Mouse (Mus musculus) CH12.LX (cell line): ENCODE measurements around the gene Gm44790. TPM values are rescaled to one million over a fixed set of nuclear protein-coding genes. Genes with fewer than 3 reads are reported as not detected.

Experiments
- DNase-seq: peaks from one replicate; pipeline ENCODE4 v3.0.0-alpha.2; 2013; ENCODE audit errors: extremely low read depth
- H3K27ac ChIP-seq: 2 replicates; pipeline ENCODE4 v1.5.1; 2012; ENCODE audit warnings: low read depth, mild to moderate bottlenecking, control low read depth, moderate library complexity; ENCODE audit not compliant: insufficient read depth
- H3K27me3 ChIP-seq: replicated peaks from 2 replicates; pipeline ENCODE3; 2012; ENCODE audit warnings: inconsistent platforms
- H3K36me3 ChIP-seq, 2 experiments: replicated peaks in 1 of 2; 2 replicates each; pipeline versions ENCODE3 to v1.6.1; 2012; ENCODE audit warnings: inconsistent platforms in 1 of 2, low read length in 1 of 2, mild to moderate bottlenecking in 1 of 2, mixed read lengths in 1 of 2, moderate library complexity in 1 of 2; ENCODE audit not compliant: control insufficient read depth in 1 of 2, insufficient read depth in 1 of 2
- H3K4me1 ChIP-seq, 2 experiments: 2 replicates each; pipeline ENCODE4 v1.6.1; 2012; ENCODE audit warnings: inconsistent platforms in 1 of 2, moderate library complexity in 1 of 2; ENCODE audit not compliant: insufficient read depth in 2 of 2, control insufficient read depth in 1 of 2
- H3K4me2 ChIP-seq: 2 replicates; pipeline ENCODE4 v1.6.1; 2012; ENCODE audit warnings: low read depth, mild to moderate bottlenecking, control low read depth; ENCODE audit not compliant: poor library complexity, insufficient read depth, severe bottlenecking
- H3K4me3 ChIP-seq, 3 experiments: fragments of 150-350 bp in 1 of 3; sonication (generic) in 1 of 3; replicated peaks in 1 of 3; 2 replicates each; pipeline versions ENCODE3 to v1.5.1; 2011 to 2012; ENCODE audit warnings: low read depth in 2 of 3, low read length in 2 of 3, mild to moderate bottlenecking in 2 of 3, moderate library complexity in 2 of 3, control low read depth in 1 of 3, improper control_type of control experiment in 1 of 3, inconsistent platforms in 1 of 3, mixed read lengths in 1 of 3; ENCODE audit not compliant: poor library complexity in 1 of 3
- H3K79me2 ChIP-seq: replicated peaks from 2 replicates; pipeline ENCODE4 v1.6.1; 2012; ENCODE audit warnings: mild to moderate bottlenecking, moderate library complexity; ENCODE audit not compliant: control insufficient read depth, poor library complexity, insufficient read depth, severe bottlenecking; ENCODE audit errors: extremely low read depth
- H3K9ac ChIP-seq: 2 replicates; pipeline ENCODE4 v1.6.1; 2012; ENCODE audit warnings: low read depth, mild to moderate bottlenecking, control low read depth, moderate library complexity; ENCODE audit not compliant: insufficient read depth
- H3K9me3 ChIP-seq: replicated peaks from 2 replicates; pipeline ENCODE3; 2012; ENCODE audit warnings: low read length, inconsistent platforms, mixed read lengths
- BHLHE40 ChIP-seq: IDR thresholded peaks from 2 replicates; pipeline ENCODE4 v1.6.1; 2011; ENCODE audit warnings: mild to moderate bottlenecking, low read depth, low read length, improper control_type of control experiment
- CHD1 ChIP-seq: IDR thresholded peaks from 2 replicates; pipeline ENCODE4 v1.6.1; 2012; ENCODE audit warnings: low read depth, low read length, improper control_type of control experiment, inconsistent platforms
- E2F4 ChIP-seq: IDR thresholded peaks from 2 replicates; pipeline ENCODE4 v1.6.1; 2011; ENCODE audit warnings: low read depth, low read length, improper control_type of control experiment; ENCODE audit not compliant: insufficient replicate concordance
- ELF1 ChIP-seq: IDR thresholded peaks from 2 replicates; pipeline ENCODE4 v1.6.1; 2014; ENCODE audit warnings: low read depth, mild to moderate bottlenecking, inconsistent platforms, low read length, improper control_type of control experiment
- EP300 ChIP-seq: IDR thresholded peaks from 2 replicates; pipeline ENCODE4 v1.6.1; 2011; ENCODE audit warnings: low read length, improper control_type of control experiment
- ETS1 ChIP-seq: conservative IDR thresholded peaks from 2 replicates; pipeline ENCODE4 v1.6.1; 2012; ENCODE audit warnings: low read depth, mild to moderate bottlenecking, inconsistent platforms, low read length, improper control_type of control experiment, moderate library complexity
- HCFC1 ChIP-seq: IDR thresholded peaks from 2 replicates; pipeline ENCODE4 v1.6.1; 2012; ENCODE audit warnings: low read depth, mild to moderate bottlenecking, inconsistent platforms, low read length, improper control_type of control experiment
- JUN ChIP-seq: IDR thresholded peaks from 2 replicates; pipeline ENCODE4 v1.6.1; 2011; ENCODE audit warnings: low read depth, mild to moderate bottlenecking, low read length, improper control_type of control experiment, moderate library complexity; ENCODE audit not compliant: insufficient read depth
- KAT2A ChIP-seq: IDR thresholded peaks from 2 replicates; pipeline ENCODE4 v1.6.1; 2012; ENCODE audit warnings: low read length, improper control_type of control experiment, inconsistent platforms; ENCODE audit not compliant: insufficient replicate concordance
- MAFK ChIP-seq: IDR thresholded peaks from 2 replicates; pipeline ENCODE4 v1.6.1; 2011; ENCODE audit warnings: low read length, improper control_type of control experiment; ENCODE audit not compliant: insufficient replicate concordance
- MAX ChIP-seq: IDR thresholded peaks from 2 replicates; pipeline ENCODE4 v1.6.1; 2011; ENCODE audit warnings: low read length, improper control_type of control experiment
- MAZ ChIP-seq: IDR thresholded peaks from 2 replicates; pipeline ENCODE4 v1.6.1; 2012; ENCODE audit warnings: low read depth, mild to moderate bottlenecking, inconsistent platforms, low read length, improper control_type of control experiment, moderate library complexity
- MEF2A ChIP-seq: IDR thresholded peaks from 2 replicates; pipeline ENCODE4 v1.6.1; 2014; ENCODE audit warnings: low read depth, mild to moderate bottlenecking, inconsistent platforms, low read length, improper control_type of control experiment, borderline replicate concordance
- MXI1 ChIP-seq: IDR thresholded peaks from 2 replicates; pipeline ENCODE4 v1.6.1; 2011; ENCODE audit warnings: mild to moderate bottlenecking, low read depth, low read length, improper control_type of control experiment
- NELFE ChIP-seq: IDR thresholded peaks from 2 replicates; pipeline ENCODE4 v1.6.1; 2011; ENCODE audit warnings: low read depth, low read length, improper control_type of control experiment
- PAX5 ChIP-seq: IDR thresholded peaks from 2 replicates; pipeline ENCODE4 v1.6.1; 2012; ENCODE audit warnings: low read length, inconsistent platforms, mixed read lengths
- POLR2AphosphoS2 ChIP-seq: IDR thresholded peaks from 2 replicates; pipeline ENCODE4 v1.6.1; 2011; ENCODE audit warnings: low read depth, low read length, improper control_type of control experiment
- RAD21 ChIP-seq: IDR thresholded peaks from 2 replicates; pipeline ENCODE4 v1.6.1; 2011; ENCODE audit warnings: low read depth, mild to moderate bottlenecking, low read length, improper control_type of control experiment, moderate library complexity
- RCOR1 ChIP-seq: conservative IDR thresholded peaks from 2 replicates; pipeline ENCODE4 v1.6.1; 2012; ENCODE audit warnings: low read depth, mild to moderate bottlenecking, inconsistent platforms, low read length, improper control_type of control experiment
- SMC3 ChIP-seq: IDR thresholded peaks from 2 replicates; pipeline ENCODE4 v1.6.1; 2011; ENCODE audit warnings: low read depth, low read length, improper control_type of control experiment
- TBP ChIP-seq: conservative IDR thresholded peaks from 2 replicates; pipeline ENCODE4 v1.6.1; 2011; ENCODE audit warnings: low read depth, low read length, improper control_type of control experiment
- TCF12 ChIP-seq: IDR thresholded peaks from 2 replicates; pipeline ENCODE4 v1.6.1; 2014; ENCODE audit warnings: low read depth, mild to moderate bottlenecking, inconsistent platforms, low read length, improper control_type of control experiment
- UBTF ChIP-seq: IDR thresholded peaks from 2 replicates; pipeline ENCODE4 v1.6.1; 2012; ENCODE audit warnings: low read depth, mild to moderate bottlenecking, inconsistent platforms, low read length, improper control_type of control experiment, moderate library complexity
- USF1 ChIP-seq: IDR thresholded peaks from 2 replicates; pipeline ENCODE4 v1.6.1; 2014; ENCODE audit warnings: low read depth, mild to moderate bottlenecking, inconsistent platforms, low read length, improper control_type of control experiment
- USF2 ChIP-seq: conservative IDR thresholded peaks from 2 replicates; pipeline ENCODE4 v1.6.1; 2011; ENCODE audit warnings: low read depth, low read length, improper control_type of control experiment
- ZKSCAN1 ChIP-seq: IDR thresholded peaks from 2 replicates; pipeline ENCODE4 v1.6.1; 2012; ENCODE audit warnings: low read depth, inconsistent platforms, low read length, improper control_type of control experiment, borderline replicate concordance
- ZMIZ1 ChIP-seq: IDR thresholded peaks from 2 replicates; pipeline ENCODE4 v1.6.1; 2012; ENCODE audit warnings: low read depth, mild to moderate bottlenecking, inconsistent platforms, low read length, improper control_type of control experiment
- ZNF384 ChIP-seq: IDR thresholded peaks from 2 replicates; pipeline ENCODE4 v1.6.1; 2012; ENCODE audit warnings: low read depth, low read length, improper control_type of control experiment, inconsistent platforms
- dilution Hi-C: fragments of 300-500 bp; cut with MboI; formaldehyde crosslinking; loops from 2 replicates; pipeline ENCODE4 v1.14.3; 2020; ENCODE audit warnings: low sequenced_read_pairs; ENCODE audit not compliant: extremely low pct_unique_long_range_greater_than_20kb, extremely low pct_ligation_motif_present
- in situ Hi-C: fragments of 300-500 bp; cut with MboI; formaldehyde crosslinking; loops from 3 replicates; pipeline ENCODE4 v1.14.3; 2019; ENCODE audit warnings: low sequenced_read_pairs, low pct_ligation_motif_present, low pct_unique_long_range_greater_than_20kb, mixed read lengths
- polyA plus RNA-seq: library from polyadenylated mRNA; unstranded; fragments of >175 nt; gene quantifications from 2 replicates; pipeline ENCODE4 v1.2.1, GENCODE M21; 2012; ENCODE audit warnings: low read depth; ENCODE audit not compliant: insufficient read length
- total RNA-seq, 2 experiments: library from RNA; depleted of rRNA; stranded (reverse); fragments of 300-350 nt in 1 of 2; fragments of >200 nt in 1 of 2; gene quantifications; 2 replicates each; pipeline ENCODE4 v1.2.3; 2012 to 2014

Gene Gm44790
- total and polyA plus RNA-seq, 3 experiments, result not detected

DNA sequence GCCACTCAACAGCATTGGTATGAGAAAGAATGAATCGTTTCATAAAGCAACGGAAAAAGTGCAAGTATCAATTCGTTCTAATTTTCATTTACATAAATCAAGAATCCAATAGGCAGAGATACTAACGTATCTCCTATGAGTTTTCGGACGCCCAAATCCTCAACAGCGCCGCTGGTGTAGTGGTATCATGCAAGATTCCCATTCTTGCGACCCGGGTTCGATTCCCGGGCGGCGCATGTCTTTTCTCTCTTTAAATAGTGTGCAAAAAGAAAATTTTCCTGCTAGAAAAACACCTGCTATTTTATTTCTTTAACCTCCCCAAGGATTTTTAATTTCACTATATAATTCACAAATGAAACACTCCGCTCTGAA lies 22.7 kb upstream of the Gm44790 start:
- no peak overlapping the region for H3K27ac ChIP-seq
- H3K4me1 ChIP-seq, result peaks cover 0 to 21% of the 10 kb centered on the region in 2 experiments; a peak in 2 of 4 replicates
- in situ Hi-C loops, result loop anchor here (5.0 kb wide), 1 partner anchor 36 kb away; the partner anchor contains the start of gene Fam136a

GRCm38 (mm10) chr6:86404100-86404861 lies 22.2 kb upstream of the Gm44790 start, which contains the start of gene Tia1:
Tia1 (plus strand) TSS chr6:86404219.
- Histone ChIP-seq H3K27me3 (peaks cover 5% of the 10 kb centered on the region), H3K4me3 (peak within 1 kb of the TSS; percentile 93 to 96 (median 94)), H3K79me2 (peaks cover 34% of the 10 kb centered on the region), H3K9ac (peak within 1 kb of the TSS; percentile 84), H3K27ac (peak within 1 kb of the TSS; percentile 97), H3K4me1 (peaks cover 0 to 21% of the 10 kb centered on the region in 2 experiments; a peak in 2 of 4 replicates), H3K4me2 (peak within 1 kb of the TSS; percentile 93), H3K9me3 (no peaks in the 10 kb centered on the region), H3K36me3 (peaks cover 0 to 15% of the 10 kb centered on the region in 2 experiments)
- in situ Hi-C loops, result loop anchor here (5.0 kb wide), 1 partner anchor 37 kb away; the partner anchor contains the start of gene Fam136a
- DNase-seq, result peak; percentile 97
- dilution Hi-C loops, result no loop called here
- TF ChIP-seq POLR2AphosphoS2 (no peak), USF1 (no peak), RAD21 (no peak), ZMIZ1 (no peak), EP300 (no peak), NELFE (peak; percentile 82), RCOR1 (no peak), ETS1 (no peak), CHD1 (no peak; the same call in 1 of the 2 replicates), MXI1 (no peak), ZNF384 (no peak), SMC3 (no peak), MEF2A (no peak), MAZ (no peak), TCF12 (0 out of 2 replicates have a peak, but pooled peaks have one; percentile 56), MAFK (no peak), KAT2A (no peak), HCFC1 (peak; percentile 63; the same call in 1 of the 2 replicates), UBTF (peak; percentile 89; the same call in 1 of the 2 replicates), PAX5 (no peak), BHLHE40 (peak; percentile 95), JUN (no peak), MAX (no peak), E2F4 (no peak), USF2 (no peak), ELF1 (no peak), ZKSCAN1 (no peak)

More for the DNA sequence above, 22.7 kb upstream of the Gm44790 start:
- peak overlapping the region; percentile 54 to 96 (median 94) for H3K4me3 ChIP-seq
- TF ChIP-seq NELFE, result no peak
- peak; percentile 96 for TF ChIP-seq MAFK
- TF ChIP-seq TBP, result peak; percentile 100
- TF ChIP-seq E2F4, result peak; percentile 60; the same call in 1 of the 2 replicates
- 0 out of 2 replicates have a peak, but pooled peaks have one; percentile 76 for TF ChIP-seq KAT2A
- no peak for TF ChIP-seq EP300
- peak; percentile 97 for TF ChIP-seq ELF1
- no peak overlapping the region; the same call in 1 of the 2 replicates for H3K4me2 ChIP-seq
- peaks cover 30% of the 10 kb centered on the region for H3K79me2 ChIP-seq
- H3K27me3 ChIP-seq, result peaks cover 8% of the 10 kb centered on the region
- dilution Hi-C loops, result no loop called here
- peaks cover 0 to 13% of the 10 kb centered on the region in 2 experiments for H3K36me3 ChIP-seq
- no peaks in the 10 kb centered on the region for H3K9me3 ChIP-seq
- peak overlapping the region; percentile 76; the same call in 1 of the 2 replicates for H3K9ac ChIP-seq
- peak; percentile 87 for DNase-seq
